Mouse (Mus musculus): Measurements from ENCODE around the gene Alpl. TPM values are rescaled to one million over a fixed set of nuclear protein-coding genes. Genes with fewer than 3 reads are reported as not detected.

The Alpl gene
- total RNA-seq, 2 experiments from 2014 or later, result 4.4 to 55.1 TPM

- DNase-seq, result peak; percentile 66 to 81
These were observed 76.7 kb downstream of the Alpl start for GRCm38 (mm10) chr4:137719378-137720077.

GRCm38 (mm10) chr4:137717671-137718070 is 78.5 kb downstream of the Alpl start:
- peak; percentile 83 for DNase-seq

GRCm38 (mm10) chr4:137717005-137717404 is 79.2 kb downstream of the Alpl start:
- DNase-seq, result peak; percentile 78 to 79

- DNase-seq, result no peak
These were observed 82.1 kb downstream of the Alpl start for GRCm38 (mm10) chr4:137714020-137714624.

GRCm38 (mm10) chr4:137712963-137713362 is 83.2 kb downstream of the Alpl start:
- DNase-seq, result no peak

- peak; percentile 94 to 98 for DNase-seq
These were observed 88.8 kb downstream of the Alpl start for GRCm38 (mm10) chr4:137707216-137707990.

DNA sequence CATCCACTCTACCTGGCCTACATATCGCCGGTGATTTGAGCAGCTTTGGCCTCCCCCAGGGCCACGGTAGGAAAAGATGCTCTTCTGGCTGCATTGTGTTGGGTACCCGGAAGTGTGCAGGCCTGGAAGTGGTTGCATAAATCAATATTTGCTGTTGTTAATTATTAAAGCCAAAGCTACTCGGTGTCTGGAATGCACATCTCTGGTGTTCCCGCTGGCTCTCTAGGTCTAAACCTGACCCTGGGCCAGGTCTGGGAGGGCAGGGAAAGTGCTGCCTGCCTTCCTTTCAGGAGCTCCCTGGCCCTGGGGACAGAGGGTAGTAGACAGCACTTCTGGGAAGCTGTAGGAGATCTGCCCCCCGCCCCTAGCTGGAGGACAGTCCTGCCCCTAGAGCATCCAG is 89.7 kb downstream of the Alpl start:
- DNase-seq, result no peak

DNA sequence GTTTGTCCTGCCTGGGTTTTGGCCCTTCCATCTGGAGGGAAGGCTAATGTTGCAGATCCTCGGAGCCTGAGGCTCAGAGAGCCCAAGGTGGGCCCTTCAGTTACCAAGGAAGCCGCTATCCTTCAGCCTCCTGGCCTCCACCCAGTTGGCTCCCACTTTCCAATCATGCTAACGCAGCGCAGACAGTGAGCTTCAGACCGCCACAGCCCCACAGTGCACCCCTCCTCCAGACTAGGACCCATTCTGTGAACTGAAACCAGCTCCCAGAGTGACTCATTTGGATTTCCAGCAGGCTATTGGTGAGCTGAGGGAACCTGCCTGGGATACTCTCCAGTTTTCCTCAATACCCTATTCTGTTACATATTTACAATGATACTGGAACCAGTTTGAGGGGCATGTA is 90.8 kb downstream of the Alpl start:
- DNase-seq, result no peak

- peak; percentile 44 to 66 for DNase-seq
These were observed 91.6 kb downstream of the Alpl start for GRCm38 (mm10) chr4:137704561-137704960.

GRCm38 (mm10) chr4:137703077-137703476 is 93.1 kb downstream of the Alpl start:
- no peak for DNase-seq

DNA sequence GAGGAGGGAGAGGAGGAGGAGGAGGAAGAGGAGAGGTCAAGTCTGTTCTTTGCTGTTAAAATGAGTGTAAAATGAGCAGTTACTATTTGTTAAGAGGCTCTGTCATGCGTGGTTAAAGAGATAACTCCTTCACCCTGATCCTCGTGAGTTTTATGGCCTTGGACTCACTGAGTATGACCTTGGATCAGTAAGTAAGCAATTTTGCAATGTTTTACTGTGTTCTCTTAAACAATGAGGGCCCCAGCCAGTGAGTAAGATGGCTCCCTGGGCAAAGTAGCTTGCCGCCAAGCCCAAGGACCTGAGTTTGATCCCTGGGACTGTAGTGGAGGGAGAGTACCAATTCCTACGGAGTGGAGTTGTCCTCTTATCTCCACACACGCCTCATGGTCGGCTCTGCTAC is 95.2 kb downstream of the Alpl start:
- DNase-seq, result no peak

DNA sequence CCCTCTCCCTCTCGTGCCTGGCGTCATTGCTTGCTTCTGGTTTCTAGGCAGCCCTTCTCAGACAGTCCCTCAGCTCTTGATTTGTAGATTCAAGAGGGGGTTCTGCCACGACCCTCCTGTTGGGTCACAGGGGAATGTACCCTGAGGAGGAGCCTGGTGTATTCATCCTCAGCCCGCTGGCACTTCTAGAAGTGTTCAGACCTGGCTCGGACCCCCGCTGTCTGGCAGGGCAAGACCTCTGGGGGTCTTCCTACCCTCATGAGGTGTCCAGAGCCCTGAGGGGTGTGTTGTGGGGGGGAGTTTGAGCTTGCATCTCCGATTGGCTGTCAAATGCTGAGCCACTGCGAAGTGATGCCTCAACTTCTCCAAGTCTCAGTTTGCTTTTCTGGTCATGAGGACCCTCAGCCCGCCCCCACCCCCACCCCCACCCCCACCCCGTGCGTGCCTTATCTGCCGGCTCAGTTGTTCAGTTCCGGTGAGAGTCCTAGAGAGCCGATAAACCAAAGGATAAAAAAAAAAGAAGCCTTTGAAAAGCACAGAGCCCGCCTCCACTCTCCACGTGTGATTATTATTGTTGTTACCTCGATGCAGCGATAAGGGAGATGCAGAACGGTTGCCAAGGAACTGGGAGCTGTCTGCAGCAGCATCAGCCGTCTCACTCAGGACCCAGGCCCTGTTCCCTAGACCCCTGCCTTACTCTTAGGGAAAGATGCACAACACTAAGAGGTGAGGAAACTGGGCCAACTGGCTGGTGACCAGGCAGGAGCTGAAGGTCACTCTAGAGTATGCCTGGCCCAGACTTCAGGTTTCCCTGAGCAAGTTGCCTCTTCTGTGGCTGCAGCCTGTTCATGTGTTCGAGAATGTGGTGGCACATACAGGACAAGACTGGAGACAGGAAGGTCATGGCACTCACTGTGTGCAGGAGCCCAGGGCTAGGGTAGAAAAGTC is 96.6 kb downstream of the Alpl start:
- peak; percentile 68 to 73 for DNase-seq

GRCm38 (mm10) chr4:137698076-137698985 is 97.9 kb downstream of the Alpl start:
- peak; percentile 44 to 62 for DNase-seq

DNA sequence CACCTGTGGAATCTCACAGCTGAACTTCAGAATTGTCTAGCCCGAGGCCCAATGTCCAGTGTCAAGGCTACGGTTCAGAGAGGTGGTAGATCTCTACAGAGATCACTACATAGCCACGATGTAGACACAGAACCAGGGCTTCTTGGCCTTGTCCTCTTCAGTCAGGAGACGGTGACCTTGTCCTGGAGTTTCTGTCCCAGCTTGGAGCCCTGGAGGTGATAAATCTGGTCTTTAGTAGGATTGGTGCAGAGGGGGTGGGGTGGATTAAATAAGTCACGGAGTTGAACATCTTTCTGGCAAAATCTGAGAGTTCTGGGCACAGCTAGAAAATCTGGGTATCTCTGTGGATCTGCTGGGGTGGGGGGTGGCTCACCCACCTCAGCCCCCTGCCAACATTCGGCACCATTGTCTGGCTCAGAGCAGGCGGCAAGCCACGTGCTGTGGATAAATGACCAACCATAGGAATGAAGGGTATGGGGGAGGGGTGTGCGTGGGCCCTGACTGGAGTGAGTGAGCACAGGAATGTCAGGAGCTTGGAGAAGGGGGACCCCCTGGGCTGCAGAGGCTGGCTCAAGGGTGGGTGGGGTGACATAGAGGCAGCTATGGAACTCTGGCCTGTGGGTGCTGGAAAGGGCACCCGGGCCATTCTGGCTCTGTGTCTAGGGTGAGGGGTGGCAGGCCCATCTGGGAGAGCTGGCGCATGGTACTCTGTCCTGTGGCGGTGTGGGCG is 98.9 kb downstream of the Alpl start:
- DNase-seq, result no peak

DNA sequence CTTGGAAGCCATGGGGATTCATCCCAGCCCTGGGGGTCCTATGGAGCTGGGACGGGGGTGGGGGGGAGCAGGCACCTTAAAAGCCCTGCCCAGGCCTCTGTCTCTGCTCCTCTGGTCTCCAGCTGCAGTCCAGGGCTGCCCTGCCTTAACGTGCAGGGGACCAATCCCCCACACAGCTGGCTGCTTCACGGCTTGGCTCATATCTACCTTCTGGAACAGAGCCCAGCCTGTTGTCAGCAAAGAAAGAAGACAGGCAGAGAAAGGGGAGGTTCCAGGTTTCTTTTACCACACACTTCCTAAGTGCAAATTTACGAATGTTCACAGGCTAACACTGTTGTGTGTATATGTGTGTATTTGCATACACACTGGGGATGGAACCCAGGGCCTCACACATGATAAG is 100.3 kb downstream of the Alpl start:
- DNase-seq, result peak in 1 of 2 experiments; percentile 53

GRCm38 (mm10) chr4:137695300-137695699 is 100.9 kb downstream of the Alpl start:
- no peak for DNase-seq

- DNase-seq, result no peak
These were observed 103.9 kb downstream of the Alpl start for GRCm38 (mm10) chr4:137692107-137692902.
